Mouse (Mus musculus) c-Kit-positive CD71-positive TER-119-negative erythroid progenitor cells, embryonic 14.5 days (primary cell): ENCODE measurements around the gene Fam131a.
"Not testable (repeated sequence)": the region's sequence is repeated elsewhere in the genome, so short reads cannot be mapped to it uniquely, and the experiment has no call there.

Experiments
- DNase-seq: peaks from one replicate; pipeline ENCODE4 v3.0.0-alpha.2; 2013; ENCODE audit warnings: low read depth

The Fam131a gene

DNA sequence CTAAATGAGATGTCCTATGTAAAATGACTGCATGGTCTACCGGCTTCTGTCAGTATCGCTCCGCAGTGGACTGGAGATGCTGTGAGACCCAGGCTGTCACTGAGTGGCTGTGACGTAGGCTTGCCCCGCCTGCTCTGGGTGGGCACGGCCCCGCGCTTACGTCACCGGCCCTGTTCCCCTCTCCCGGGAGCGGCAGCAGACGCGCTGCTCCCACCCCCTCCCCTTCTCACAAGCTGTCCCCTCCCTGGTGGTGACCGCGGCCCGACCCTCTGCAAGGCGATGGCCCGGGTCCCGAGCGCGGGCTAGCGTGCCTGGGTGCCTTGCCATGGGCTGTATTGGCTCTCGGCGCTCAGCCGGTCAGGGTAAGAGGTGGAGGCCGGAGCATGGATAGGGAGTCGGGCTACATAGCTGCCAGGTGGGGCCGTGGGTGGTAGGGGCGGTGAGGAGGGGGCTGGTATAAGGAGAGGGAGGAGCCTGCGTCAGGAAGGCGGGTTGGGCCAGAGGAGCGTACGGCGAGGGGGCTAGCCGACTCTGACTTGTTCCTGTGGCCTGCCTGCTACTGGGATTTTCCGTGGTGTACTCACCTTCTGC lies at the start of gene Fam131a:
TSS of gene Fam131a (plus strand) at position 131 of the 591 bp plus-strand sequence.
- no peak for DNase-seq

DNA sequence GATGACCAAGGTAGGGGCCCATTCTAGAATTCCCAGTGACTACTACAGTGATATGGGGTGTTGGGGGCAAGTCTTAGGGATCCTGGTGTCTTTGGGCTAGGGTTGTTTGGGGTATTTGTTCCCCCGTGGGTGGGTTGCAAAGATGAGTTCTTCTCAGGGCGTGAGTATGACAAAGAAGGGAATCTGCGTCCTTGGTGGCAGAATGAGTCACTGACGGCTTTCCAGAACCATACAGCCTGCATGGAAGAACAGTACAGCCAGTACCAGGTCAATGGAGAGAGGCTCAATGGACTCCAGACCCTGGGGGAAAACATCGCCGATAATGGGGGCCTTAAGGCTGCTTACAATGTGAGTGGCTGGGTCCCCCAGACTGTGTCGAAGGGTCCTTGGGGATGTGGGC lies 49.1 kb upstream of the Fam131a start:
- DNase-seq: no peak

DNA sequence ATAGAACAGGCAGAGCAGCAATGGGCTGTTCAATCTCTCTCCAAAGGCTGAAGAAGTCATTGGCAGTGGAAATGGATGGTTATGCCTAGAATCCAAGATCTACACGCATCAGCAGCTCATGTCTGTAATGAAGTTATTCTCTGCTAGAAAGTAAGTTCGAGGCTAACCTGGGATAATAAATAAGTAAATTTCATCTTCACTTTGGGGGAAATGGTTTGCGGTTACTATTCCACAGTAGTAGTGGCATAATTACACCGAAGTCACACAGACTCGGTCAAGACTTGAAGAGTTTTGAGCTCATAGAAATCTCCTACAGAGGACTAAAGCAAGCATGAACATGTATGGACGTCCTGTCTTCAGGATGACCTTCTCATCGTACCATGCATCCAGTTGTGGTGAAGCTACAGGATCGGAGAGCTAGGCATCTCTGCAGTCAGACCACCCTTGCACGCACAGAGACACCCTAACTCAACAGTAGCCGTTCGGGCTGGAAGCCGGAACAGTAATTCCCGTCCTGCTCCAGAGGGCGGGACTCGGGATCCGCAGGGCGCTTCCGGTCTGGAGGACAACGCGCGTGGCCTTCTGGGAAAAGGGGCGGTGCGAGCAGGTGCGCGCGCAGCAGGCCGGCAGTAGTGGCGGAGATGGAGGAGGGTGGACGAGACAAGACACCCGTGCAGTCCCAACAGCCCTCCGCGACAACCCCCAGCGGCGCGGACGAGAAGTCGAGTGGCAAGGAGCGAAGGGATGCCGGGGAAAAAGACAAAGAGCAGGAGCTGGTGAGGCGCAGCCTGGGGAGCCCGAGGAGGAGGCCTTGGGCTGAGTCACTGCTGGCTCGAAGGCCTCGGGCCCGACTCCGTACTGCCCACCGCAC lies 41.7 kb upstream of the Fam131a start, which contains the start of gene Psmd2:
TSS of gene Psmd2 (plus strand) at position 577 of the 871 bp plus-strand sequence.
- DNase-seq: peak; percentile 87

DNA sequence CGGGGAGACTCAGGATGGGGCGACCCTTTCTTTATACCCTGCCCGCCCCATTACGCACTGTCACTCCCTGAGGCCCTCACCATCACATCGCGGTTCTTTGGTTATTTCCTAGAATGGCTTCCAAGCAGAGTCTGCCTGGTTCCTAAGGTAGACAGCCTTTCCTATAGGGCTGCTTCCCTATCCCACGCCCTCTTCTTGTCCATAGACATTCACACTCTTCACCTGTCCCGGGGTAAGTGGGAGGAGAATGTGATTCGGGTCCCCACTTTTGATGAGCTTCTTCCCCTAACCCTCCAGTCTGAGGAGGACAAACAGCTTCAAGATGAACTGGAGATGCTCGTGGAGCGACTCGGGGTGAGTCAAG lies 41.1 kb upstream of the Fam131a start:
- no peak for DNase-seq

DNA sequence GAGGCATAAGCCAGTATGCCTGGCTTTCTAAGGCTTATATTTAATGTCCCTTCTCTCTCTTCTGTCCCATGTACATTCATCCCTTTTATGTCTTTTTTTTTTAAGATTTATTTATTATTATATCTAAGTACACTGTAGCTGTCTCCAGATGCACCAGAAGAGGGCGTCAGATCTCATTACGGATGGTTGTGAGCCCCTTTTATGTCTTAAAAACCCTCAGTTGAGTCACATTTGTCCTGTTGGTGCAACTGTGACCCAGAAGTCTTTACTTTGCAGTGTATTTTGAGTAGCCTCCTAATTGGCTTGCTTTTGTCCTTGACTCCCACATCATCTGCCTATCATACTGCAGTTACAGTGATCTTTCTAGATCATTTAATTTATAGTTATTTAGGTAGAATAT lies 39.7 kb upstream of the Fam131a start:
- no peak for DNase-seq

DNA sequence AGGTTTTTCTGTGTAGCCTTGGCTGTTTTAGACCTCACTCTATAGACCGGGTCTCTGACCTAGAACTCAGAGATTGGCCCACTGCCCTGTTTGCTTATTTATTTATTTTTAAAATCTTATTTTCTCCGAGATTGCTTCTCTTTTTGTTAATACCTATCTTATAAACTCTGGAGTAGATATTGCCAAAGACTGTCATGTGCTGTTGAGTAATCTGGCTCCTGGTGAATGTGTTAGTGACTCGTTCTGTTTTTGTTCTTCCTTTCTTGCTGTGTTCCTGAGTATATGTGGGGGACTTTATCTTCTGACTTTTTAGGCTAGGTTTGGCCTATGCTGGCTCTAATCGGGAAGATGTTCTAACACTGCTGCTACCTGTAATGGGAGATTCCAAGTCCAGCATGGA lies 35.4 kb upstream of the Fam131a start:
- no peak for DNase-seq

DNA sequence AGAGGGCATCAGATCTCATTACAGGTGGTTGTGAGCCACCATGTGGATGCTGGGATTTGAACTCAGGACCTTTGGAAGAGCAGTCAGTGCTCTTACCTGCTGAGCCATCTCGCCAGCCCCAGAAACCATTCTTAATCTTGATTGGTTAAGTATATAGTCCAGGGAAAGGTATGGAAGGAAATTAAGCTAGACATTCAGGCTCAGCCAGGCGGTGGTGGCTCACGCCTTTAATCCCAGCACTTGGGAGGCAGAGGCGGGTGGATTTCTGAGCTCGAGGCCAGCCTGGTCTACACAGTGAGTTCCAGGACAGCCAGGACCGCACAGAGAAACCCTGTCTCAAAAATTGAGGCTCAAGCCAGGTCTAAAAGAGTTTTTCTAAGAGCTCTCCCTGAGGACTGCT lies 25.0 kb upstream of the Fam131a start, which contains the start of gene Eif4g1:
TSS of gene Eif4g1 (plus strand) at position 301 of the 400 bp plus-strand sequence.
- not testable (repeated sequence) for DNase-seq

DNA sequence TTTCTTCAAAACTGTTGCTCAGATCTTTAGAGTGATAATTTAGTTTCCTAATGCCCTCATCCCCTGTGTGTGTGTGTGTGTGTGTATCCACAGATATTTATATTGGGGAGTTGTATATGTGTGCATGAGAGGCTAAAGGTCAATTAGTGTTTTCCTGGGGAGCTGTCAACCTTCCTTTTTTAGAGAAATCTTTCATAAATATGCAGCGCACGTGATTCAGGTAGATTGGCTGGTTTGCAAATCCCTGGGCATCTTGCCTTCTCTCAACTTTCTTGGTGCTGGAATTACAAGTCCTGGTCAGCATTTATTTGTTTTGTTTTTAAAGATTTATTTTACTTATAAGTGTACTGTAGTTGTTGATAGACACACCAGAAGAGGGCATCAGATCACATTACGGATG lies 22.8 kb upstream of the Fam131a start:
- DNase-seq: no peak

DNA sequence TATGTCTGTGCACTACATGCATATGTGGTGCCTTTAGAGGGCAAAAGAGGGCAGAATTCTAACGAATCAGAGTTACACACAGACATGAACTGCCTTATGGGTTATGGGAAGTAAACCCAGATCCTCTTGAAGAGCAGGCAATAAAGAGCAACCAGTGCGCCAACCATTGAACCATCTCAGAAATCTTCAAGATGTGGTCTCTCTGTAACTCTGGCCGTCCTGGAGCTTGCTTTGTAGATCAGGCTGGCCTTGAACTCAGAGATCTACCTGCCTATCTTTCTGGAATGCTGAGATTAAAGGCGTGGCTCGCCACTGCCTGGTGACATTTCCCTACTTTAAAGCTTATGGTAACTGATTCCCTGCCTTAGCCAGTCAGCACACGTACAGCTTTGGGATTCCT lies 21.2 kb upstream of the Fam131a start:
- no peak for DNase-seq

DNA sequence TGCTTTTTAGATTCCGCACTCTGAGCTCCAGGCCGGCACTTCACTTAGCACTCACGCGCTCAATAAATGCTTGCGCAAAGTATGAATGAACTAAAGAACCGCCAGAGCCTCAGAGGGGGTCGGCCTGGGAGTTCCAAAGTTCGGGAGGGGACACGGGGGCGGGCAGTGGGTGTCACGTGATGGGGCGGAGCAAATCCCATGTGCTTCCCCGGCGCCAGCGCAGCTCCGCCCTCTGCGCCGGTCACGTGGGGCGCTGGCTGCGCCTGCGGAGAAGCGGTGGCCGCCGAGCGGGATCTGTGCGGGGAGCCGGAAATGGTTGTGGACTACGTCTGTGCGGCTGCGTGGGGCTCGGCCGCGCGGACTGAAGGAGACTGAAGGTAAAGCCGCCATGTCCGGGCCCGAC lies 20.5 kb upstream of the Fam131a start:
- DNase-seq: peak; percentile 85

DNA sequence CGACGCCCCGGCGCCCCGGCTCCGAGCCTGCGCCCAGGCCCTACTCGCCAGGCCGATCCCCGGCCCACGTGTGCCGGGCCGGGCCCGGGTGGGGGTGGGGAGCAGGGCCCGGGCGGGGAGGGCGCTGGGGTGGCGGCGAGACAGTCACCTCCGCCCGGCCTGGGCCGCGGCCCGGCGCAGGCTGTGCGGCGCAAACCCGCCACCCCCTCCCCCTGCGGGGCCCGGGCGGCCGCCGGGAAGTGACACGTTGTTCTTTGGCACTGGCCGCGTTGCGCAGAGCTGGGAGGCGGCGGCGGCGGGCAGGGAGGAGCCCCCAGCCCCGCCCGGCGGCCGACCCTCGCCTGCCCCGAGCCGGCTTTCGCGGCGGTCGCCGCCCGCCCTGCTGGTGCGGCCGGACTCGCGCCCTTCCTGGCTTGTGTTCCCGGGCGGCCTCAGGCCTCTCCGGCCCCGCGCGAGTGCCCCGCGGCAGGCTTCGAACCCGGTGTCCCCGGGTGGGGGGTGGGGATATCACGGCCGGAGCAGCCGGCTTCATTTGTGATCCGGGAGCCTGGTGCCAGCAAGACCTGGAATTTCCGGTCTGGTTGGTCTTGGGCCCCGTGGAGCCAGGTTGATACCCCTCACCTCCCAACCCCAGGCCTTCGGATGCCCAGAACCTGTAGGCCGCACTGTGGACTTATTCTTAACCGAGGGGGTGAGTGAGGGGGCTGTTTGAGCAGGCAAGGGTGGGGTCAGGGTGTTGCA lies 19.9 kb upstream of the Fam131a start:
- no peak for DNase-seq

DNA sequence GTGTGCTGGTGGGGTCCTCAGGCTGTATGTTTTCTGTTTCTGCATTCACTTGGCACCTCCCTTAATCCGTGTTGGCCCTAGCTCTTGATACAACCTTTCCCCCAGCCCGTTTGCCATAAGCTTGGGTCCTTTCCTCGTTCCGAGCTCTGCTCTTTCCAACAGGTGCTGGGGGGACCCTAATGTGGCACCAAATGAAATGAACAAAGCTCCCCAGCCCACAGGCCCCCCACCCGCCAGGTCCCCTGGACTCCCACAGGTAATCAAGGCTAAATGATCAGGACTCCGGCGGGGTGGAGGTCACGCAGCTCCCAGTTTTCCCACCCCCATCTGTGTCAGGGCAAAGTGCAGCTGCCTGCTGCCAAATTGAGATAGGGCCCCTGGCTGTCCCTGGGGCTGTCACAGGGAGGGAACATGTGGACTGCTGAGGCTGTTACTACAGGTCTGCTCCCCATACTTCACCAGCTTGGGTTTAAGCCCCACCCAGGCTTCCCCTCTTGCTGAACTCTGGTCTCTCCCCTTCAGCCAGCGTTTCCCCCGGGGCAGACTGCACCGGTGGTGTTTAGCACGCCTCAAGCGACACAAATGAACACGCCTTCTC lies 19.2 kb upstream of the Fam131a start:
- no peak for DNase-seq

DNA sequence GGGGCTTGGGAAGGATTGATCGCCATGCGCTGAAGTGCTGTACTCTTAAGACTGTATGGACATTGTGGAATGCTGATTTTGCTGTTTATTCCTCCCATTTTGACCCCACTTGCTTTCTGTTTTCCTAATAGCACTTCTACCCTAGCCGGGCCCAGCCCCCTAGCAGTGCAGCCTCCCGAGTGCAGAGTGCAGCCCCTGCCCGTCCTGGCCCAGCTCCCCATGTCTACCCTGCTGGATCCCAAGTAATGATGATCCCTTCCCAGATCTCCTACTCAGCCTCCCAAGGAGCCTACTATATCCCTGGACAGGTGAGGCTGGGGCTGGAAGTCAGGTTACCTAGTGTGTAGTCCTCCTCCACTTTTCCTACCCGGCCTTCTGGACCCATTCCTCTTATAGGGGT lies 17.8 kb upstream of the Fam131a start:
- no peak for DNase-seq

DNA sequence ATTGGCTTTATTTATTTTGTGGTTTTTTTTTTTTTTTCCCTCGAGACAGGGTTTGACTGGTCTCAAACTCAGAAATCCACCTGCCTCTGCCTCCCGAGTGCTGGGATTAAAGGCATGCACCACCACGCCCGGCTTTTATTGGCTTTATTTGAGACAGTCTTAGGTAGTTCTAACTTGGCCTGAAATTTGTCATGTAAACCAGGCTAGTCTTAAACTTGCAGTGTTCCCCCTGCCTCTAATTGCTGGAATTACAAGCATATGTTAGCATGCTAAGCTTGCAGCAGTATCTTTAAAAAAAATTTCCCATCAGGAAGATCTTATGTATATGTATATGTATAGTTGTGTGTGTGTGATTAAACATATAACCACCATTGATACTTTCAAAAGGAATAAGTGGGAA lies 16.3 kb upstream of the Fam131a start:
- DNase-seq: no peak

DNA sequence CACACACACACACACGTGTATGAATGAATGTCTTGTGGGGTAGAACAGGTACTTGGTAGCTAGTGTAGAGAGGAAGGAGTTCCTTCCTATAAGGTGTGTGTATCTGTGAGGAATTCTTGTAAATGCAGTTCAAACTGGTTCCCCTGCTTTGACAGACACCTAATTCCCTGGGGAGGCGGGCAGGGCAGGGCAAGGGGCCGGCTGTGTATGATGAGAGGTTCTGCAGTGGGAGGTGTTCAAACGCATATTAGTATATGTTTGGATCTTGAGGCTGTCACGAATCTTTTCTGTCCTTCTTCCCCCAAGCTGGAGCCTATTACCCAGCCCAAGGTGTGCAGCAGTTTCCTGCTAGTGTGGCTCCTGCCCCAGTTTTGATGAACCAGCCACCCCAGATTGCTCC lies 15.7 kb upstream of the Fam131a start:
- DNase-seq: no peak

DNA sequence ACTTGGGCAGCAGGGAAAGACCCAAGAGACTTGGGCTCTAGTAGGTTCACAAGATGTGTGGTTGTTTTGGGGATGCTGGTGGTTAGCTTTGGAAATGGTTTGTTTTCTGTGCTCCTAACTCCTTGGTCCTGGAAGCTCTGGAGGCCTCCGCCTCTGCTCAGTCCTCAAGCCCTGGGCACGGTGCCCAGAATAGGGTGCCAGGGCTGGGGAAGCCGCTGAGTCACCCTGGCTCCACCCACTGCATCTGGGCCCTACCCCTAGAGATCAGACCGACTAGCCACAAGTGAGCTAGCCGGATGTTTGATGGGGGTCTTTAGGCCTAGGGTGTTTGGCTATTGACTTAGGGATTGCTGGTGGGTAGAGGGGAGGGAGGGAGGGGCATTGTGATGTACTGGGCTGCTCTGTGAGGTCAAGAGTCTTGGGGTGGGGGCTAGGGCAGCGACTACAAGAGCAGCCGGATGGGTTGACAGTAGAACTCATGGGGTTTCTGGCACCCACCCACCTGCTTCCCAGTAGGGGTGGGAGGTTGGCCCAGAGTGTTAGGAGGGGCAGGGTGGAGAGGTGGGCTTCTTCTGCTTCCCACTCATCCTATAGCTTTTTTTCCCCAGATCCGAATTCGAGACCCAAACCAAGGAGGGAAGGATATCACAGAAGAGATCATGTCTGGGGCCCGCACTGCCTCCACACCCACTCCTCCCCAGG lies 14.9 kb upstream of the Fam131a start:
- DNase-seq: no peak

DNA sequence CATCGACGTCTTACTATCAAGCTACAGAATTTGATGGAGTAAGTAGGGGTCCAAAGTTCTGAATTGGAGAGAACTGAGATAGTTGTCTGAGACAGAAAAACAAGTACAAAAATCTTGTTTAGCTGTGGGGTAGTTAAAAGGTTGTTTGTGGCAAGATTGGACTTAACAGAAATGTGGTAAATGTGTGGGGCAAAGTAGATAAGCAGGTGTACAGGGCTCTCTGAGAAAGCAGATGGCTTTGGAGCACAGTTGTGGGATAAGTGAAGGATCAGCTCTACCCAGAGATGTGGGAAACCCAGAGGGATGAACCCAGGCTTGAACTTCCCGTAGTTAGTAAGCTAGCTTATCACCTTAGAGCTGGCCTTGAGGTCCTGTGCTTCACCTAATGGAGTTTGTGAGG lies 2.3 kb upstream of the Fam131a start:
- no peak for DNase-seq

DNA sequence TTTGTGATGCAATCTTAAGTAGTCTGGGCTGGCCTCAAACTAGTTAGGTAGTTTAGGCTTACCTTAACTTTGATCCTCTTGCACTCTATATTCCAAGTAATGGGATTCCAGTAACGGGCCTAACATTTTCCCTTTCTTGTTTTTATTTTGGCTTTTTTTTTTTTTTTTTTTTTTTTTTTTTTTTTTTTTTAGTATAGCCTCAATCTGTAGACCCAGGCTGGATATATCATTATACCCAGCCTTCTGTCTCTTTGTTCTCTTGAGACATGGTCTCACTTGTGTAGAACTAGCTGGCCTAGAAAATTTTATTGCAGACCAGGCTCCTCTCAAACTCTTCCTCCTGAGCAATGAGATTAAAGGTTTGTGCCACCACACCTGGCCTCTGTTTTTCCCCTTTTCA lies 1.4 kb upstream of the Fam131a start:
- DNase-seq: no peak

DNA sequence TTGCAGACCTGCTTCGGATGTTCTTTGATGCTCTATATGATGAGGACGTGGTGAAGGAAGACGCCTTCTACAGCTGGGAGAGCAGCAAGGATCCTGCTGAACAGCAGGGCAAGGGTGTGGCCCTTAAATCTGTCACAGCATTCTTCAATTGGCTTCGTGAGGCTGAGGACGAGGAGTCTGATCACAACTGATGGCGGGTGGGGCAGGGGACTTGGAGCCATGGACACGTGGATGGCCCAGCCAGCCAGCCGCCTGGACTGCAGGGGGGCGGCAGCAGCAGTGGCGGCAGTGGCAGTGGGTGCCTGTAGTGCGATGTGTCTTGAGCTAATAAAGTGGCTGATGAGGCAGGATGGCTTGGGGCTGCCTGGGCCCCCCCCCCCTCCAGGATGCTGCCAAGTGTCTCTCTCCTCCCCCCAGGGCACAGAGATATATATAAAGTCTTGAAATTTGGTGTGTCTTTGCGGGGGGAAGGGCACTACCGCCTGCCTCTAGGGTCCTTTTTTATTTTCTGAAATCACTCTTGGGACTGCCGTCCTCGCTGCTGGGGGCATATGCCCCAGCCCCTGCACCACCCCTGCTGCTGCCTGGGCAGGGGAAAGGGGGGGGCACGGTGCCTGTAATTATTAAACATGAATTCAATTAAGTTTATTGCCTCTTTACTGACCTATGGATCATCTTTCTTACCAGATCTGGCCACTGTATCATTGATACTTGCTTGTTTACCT lies 638 bp upstream of the Fam131a start:
- no peak for DNase-seq

DNA sequence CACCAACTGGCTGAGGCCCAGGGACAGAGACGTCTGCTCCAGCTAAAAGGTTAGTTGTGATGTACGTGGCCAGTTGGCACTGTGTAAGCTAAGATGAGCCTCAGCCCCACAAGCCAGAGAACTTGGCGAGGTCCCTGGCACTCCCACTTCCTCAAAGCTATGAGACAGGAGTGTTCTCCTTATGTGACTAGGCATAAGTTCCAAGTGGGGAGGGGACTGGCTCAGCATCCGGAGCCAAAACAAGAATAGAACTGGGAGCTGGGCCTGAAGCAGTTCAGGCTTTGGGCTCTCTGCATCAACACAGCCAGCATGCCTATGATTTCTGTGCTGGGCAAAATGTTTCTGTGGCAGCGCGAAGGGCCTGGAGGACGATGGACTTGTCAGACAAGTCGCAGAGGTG lies 1.7 kb downstream of the Fam131a start:
- no peak for DNase-seq

DNA sequence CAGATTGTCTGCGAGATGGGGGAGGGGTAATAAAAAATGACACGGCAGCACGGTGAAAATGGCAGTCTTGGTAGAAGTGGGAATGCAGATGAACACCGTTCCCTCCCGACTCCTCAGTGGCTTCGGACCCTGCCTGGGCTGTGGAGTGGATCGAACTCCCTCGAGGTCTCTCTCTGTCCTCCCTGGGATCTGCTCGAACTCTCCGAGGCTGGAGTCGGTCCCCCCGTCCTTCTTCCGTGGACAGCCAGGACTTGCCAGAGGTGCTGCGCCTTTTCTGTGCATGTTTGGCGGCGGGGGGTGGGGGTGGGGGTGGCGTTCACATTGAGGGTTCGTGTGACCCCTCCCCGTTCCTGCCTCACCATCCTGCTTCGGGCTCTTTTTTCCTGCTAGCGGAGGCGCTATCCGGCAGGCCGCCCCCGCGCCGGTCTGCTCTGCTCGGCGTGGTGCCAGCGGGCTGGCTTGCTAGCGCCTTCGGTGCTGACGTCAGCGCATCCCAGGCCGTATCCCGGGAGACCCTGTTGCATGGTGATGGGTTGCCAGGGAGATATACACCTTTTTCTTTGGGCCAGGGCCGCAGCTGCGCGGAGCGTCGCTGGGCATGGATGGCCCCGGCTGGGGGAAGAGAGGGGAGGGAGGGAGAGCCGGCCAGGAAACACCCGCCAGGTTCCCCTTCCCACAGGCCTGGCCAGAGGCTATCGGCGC lies 2.7 kb downstream of the Fam131a start:
- no peak for DNase-seq
